Mouse (Mus musculus) intestine, embryonic 16.5 days (tissue): ENCODE results near the gene Usp54. TPM values are rescaled to one million over a fixed set of nuclear protein-coding genes. Genes with fewer than 3 reads are reported as not detected.
A peak's percentile ranks its signal among the peaks of the same experiment; 100 is the strongest.

Experiments used
- ATAC-seq: fragments of 200-750 bp; cut with Nextera tagmentation; 2 replicates; pipeline ENCODE4 v1.8.0; 2017; ENCODE audit warnings: moderate TSS enrichment, moderate library complexity
- H3K27ac ChIP-seq: fragments of 300-500 bp; sonication (generic); 2 replicates; pipeline ENCODE4 v1.5.1; 2014; ENCODE audit warnings: mild to moderate bottlenecking, low read length
- H3K27me3 ChIP-seq: fragments of 300-500 bp; sonication (generic); replicated peaks from 2 replicates; pipeline ENCODE4 v1.6.1; 2014; ENCODE audit warnings: low read length, control low read depth, mixed read lengths; ENCODE audit not compliant: control insufficient read depth, insufficient read depth
- H3K36me3 ChIP-seq: fragments of 300-500 bp; sonication (generic); 2 replicates; pipeline ENCODE4 v1.6.1; 2014; ENCODE audit warnings: low read length, control low read depth; ENCODE audit not compliant: control insufficient read depth, insufficient read depth
- H3K4me1 ChIP-seq: fragments of 300-500 bp; sonication (generic); 2 replicates; pipeline ENCODE4 v1.6.1; 2014; ENCODE audit warnings: low read length, control low read depth, mixed read lengths; ENCODE audit not compliant: control insufficient read depth, insufficient read depth
- H3K4me2 ChIP-seq: fragments of 300-500 bp; sonication (generic); 2 replicates; pipeline ENCODE4 v1.6.1; 2014; ENCODE audit warnings: low read depth, low read length, control low read depth
- H3K4me3 ChIP-seq: fragments of 300-500 bp; sonication (generic); 2 replicates; pipeline ENCODE4 v1.5.1; 2014; ENCODE audit warnings: mild to moderate bottlenecking, low read length
- H3K9ac ChIP-seq: fragments of 300-500 bp; sonication (generic); 2 replicates; pipeline ENCODE4 v1.6.1; 2014; ENCODE audit warnings: low read depth, low read length
- H3K9me3 ChIP-seq: fragments of 300-500 bp; sonication (generic); 2 replicates; pipeline ENCODE4 v1.6.1; 2016; ENCODE audit warnings: low read length, control low read depth; ENCODE audit not compliant: control insufficient read depth
- WGBS: fragments of 180-500 bp; shearing (Covaris S2); extraction: QIAGEN DNeasy Blood & Tissue Kit; methylation state at CpG from one replicate; pipeline ENCODE4 v1.1.7; 2014; 5-methylcytosine and 5-hydroxymethylcytosine counted together
- polyA plus RNA-seq: library from polyadenylated mRNA; unstranded; fragments of >200 nt; fragmentation: Nextera tagmentation; extraction: Ambion mirVana; gene quantifications from 2 replicates; pipeline ENCODE4 v1.2.1, GENCODE M21; 2015

The Usp54 gene
- polyA plus RNA-seq, 1 experiment from 2014 or later, result 3.1 TPM

GRCm38 (mm10) chr14:20658326-20658725, 17.5 kb upstream of the Usp54 start:
- Histone ChIP-seq H3K9ac (no peak overlapping the region), H3K27me3 (no peaks in the 10 kb centered on the region), H3K4me1 (peaks cover 8% of the 10 kb centered on the region), H3K4me3 (no peak overlapping the region), H3K36me3 (no peaks in the 10 kb centered on the region), H3K27ac (no peak overlapping the region), H3K4me2 (no peak overlapping the region), H3K9me3 (no peaks in the 10 kb centered on the region)
- no peak for ATAC-seq

GRCm38 (mm10) chr14:20656361-20656760, 15.5 kb upstream of the Usp54 start, which contains the start of gene Myoz1:
Gene Myoz1 (minus strand): TSS chr14:20656540.
- no peak for ATAC-seq
- H3K4me1 ChIP-seq, result no peaks in the 10 kb centered on the region; the same call in 1 of the 2 replicates
- 57% methylated on average over 11 of the region's 11 CpGs for WGBS
- H3K27ac ChIP-seq, result no peak within 1 kb of the TSS
- H3K4me2 ChIP-seq, result no peak within 1 kb of the TSS
- H3K4me3 ChIP-seq, result no peak within 1 kb of the TSS
- H3K9me3 ChIP-seq, result no peaks in the 10 kb centered on the region
- H3K36me3 ChIP-seq, result no peaks in the 10 kb centered on the region
- no peak within 1 kb of the TSS for H3K9ac ChIP-seq
- H3K27me3 ChIP-seq, result no peaks in the 10 kb centered on the region

GRCm38 (mm10) chr14:20655731-20656130, 14.9 kb upstream of the Usp54 start:
- Histone ChIP-seq H3K27ac (no peak overlapping the region), H3K27me3 (no peaks in the 10 kb centered on the region), H3K36me3 (no peaks in the 10 kb centered on the region), H3K4me1 (no peaks in the 10 kb centered on the region), H3K4me2 (no peak overlapping the region), H3K4me3 (no peak overlapping the region), H3K9ac (no peak overlapping the region), H3K9me3 (no peaks in the 10 kb centered on the region)
- no peak for ATAC-seq
- 75% methylated on average over 9 of the region's 9 CpGs for WGBS

- Histone ChIP-seq H3K9ac (no peak overlapping the region), H3K4me2 (no peak overlapping the region), H3K27ac (no peak overlapping the region), H3K9me3 (no peaks in the 10 kb centered on the region), H3K27me3 (no peaks in the 10 kb centered on the region), H3K4me1 (no peaks in the 10 kb centered on the region), H3K36me3 (no peaks in the 10 kb centered on the region), H3K4me3 (no peak overlapping the region)
- no peak for ATAC-seq
- 68% methylated on average over 9 of the region's 9 CpGs for WGBS
These were observed 14.0 kb upstream of the Usp54 start for GRCm38 (mm10) chr14:20654690-20655421.

- ATAC-seq, result no peak
- H3K4me2 ChIP-seq, result no peak overlapping the region
These were observed 10.9 kb upstream of the Usp54 start for GRCm38 (mm10) chr14:20651722-20652256.

GRCm38 (mm10) chr14:20651000-20651399, 10.1 kb upstream of the Usp54 start:
- 64% methylated on average over 2 of the region's 2 CpGs for WGBS
- H3K4me3 ChIP-seq, result no peak overlapping the region
- no peaks in the 10 kb centered on the region for H3K4me1 ChIP-seq
- no peak for ATAC-seq
- no peaks in the 10 kb centered on the region for H3K27me3 ChIP-seq
- no peaks in the 10 kb centered on the region for H3K36me3 ChIP-seq
- H3K27ac ChIP-seq, result no peak overlapping the region
- H3K9ac ChIP-seq, result no peak overlapping the region
- H3K4me2 ChIP-seq, result no peak overlapping the region
- no peaks in the 10 kb centered on the region for H3K9me3 ChIP-seq

More at GRCm38 (mm10) chr14:20651722-20652256, 10.9 kb upstream of the Usp54 start:
- H3K9me3 ChIP-seq, result no peaks in the 10 kb centered on the region
- no peaks in the 10 kb centered on the region for H3K4me1 ChIP-seq
- no peaks in the 10 kb centered on the region for H3K27me3 ChIP-seq
- H3K36me3 ChIP-seq, result no peaks in the 10 kb centered on the region
- no peak overlapping the region for H3K27ac ChIP-seq
- H3K4me3 ChIP-seq, result no peak overlapping the region
- 64% methylated on average over 4 of the region's 4 CpGs for WGBS
- H3K9ac ChIP-seq, result no peak overlapping the region

GRCm38 (mm10) chr14:20646381-20646780, 5.5 kb upstream of the Usp54 start:
- no peak overlapping the region for H3K4me3 ChIP-seq
- no peaks in the 10 kb centered on the region for H3K4me1 ChIP-seq
- H3K36me3 ChIP-seq, result no peaks in the 10 kb centered on the region
- H3K4me2 ChIP-seq, result no peak overlapping the region
- ATAC-seq, result no peak
- H3K9me3 ChIP-seq, result no peaks in the 10 kb centered on the region
- H3K27ac ChIP-seq, result no peak overlapping the region
- H3K9ac ChIP-seq, result no peak overlapping the region
- no peaks in the 10 kb centered on the region for H3K27me3 ChIP-seq

GRCm38 (mm10) chr14:20645547-20645946, 4.7 kb upstream of the Usp54 start:
- Histone ChIP-seq H3K36me3 (no peaks in the 10 kb centered on the region), H3K27ac (no peak overlapping the region), H3K9me3 (no peaks in the 10 kb centered on the region), H3K4me2 (no peak overlapping the region), H3K4me1 (no peaks in the 10 kb centered on the region), H3K4me3 (no peak overlapping the region), H3K9ac (no peak overlapping the region), H3K27me3 (no peaks in the 10 kb centered on the region)
- 38% methylated on average over 3 of the region's 3 CpGs for WGBS
- ATAC-seq, result no peak

GRCm38 (mm10) chr14:20641438-20641875, 594 bp upstream of the Usp54 start:
- Histone ChIP-seq H3K27me3 (no peaks in the 10 kb centered on the region), H3K9me3 (no peaks in the 10 kb centered on the region), H3K36me3 (no peaks in the 10 kb centered on the region), H3K27ac (peak overlapping the region; percentile 94), H3K9ac (peak overlapping the region; percentile 93), H3K4me1 (peaks cover 5% of the 10 kb centered on the region; the same call in 1 of the 2 replicates), H3K4me2 (peak overlapping the region; percentile 73), H3K4me3 (peak overlapping the region; percentile 79)
- ATAC-seq, result no peak
- WGBS, result 14% methylated on average over 10 of the region's 10 CpGs
